Mouse (Mus musculus) stomach, postnatal 0 days (tissue): ENCODE measurements at regions not wholly inside any gene's neighbourhood (a gene's known extent, or its start where the extent isn't known, plus 50 kb on each side); places are given as distances from the start of the nearest gene placed in this dataset.

Experiments
- ATAC-seq: fragments of 200-750 bp; cut with Nextera tagmentation; 2 replicates; pipeline ENCODE4 v1.8.0; 2017; ENCODE audit not compliant: low FRiP score, low TSS enrichment
- DNase-seq: peaks from one replicate; pipeline ENCODE4 v3.0.0-alpha.2; 2016; ENCODE audit warnings: low spot score
- H3K27ac ChIP-seq: fragments of 300-500 bp; sonication (generic); replicated peaks from 2 replicates; pipeline ENCODE4 v1.5.1; 2014; ENCODE audit warnings: mild to moderate bottlenecking, control low read depth
- H3K27me3 ChIP-seq: fragments of 300-500 bp; sonication (generic); 2 replicates; pipeline ENCODE4 v1.6.1; 2014; ENCODE audit warnings: low read length; ENCODE audit not compliant: control insufficient read depth, insufficient read depth
- H3K36me3 ChIP-seq: fragments of 300-500 bp; sonication (generic); 2 replicates; pipeline ENCODE4 v1.6.1; 2014; ENCODE audit warnings: low read length, mixed read lengths; ENCODE audit not compliant: control insufficient read depth, insufficient read depth
- H3K4me1 ChIP-seq: fragments of 300-500 bp; sonication (generic); replicated peaks from 2 replicates; pipeline ENCODE4 v1.6.1; 2014; ENCODE audit warnings: antibody characterized with exemption; ENCODE audit not compliant: control insufficient read depth, insufficient read depth
- H3K4me2 ChIP-seq: fragments of 300-500 bp; sonication (generic); replicated peaks from 2 replicates; pipeline ENCODE4 v1.6.1; 2014; ENCODE audit warnings: low read depth, mild to moderate bottlenecking, control low read depth, moderate library complexity
- H3K4me3 ChIP-seq: fragments of 300-500 bp; sonication (generic); 2 replicates; pipeline ENCODE4 v1.5.1; 2014; ENCODE audit warnings: low read depth, low read length, control low read depth
- H3K9ac ChIP-seq: fragments of 300-500 bp; sonication (generic); 2 replicates; pipeline ENCODE4 v1.6.1; 2014; ENCODE audit warnings: mild to moderate bottlenecking, low read length, control low read depth, mixed read lengths
- H3K9me3 ChIP-seq: fragments of 300-500 bp; sonication (generic); 2 replicates; pipeline ENCODE4 v1.6.1; 2016; ENCODE audit warnings: low read length; ENCODE audit not compliant: control insufficient read depth
- CTCF ChIP-seq: IDR thresholded peaks from 2 replicates; pipeline ENCODE4 v1.5.1; 2016; ENCODE audit warnings: antibody characterized with exemption, low read depth, mild to moderate bottlenecking, moderate library complexity
- EP300 ChIP-seq: optimal IDR thresholded peaks from 2 replicates; pipeline ENCODE3; 2016; ENCODE audit warnings: antibody characterized with exemption
- WGBS: fragments of 180-500 bp; shearing (Covaris S2); extraction: QIAGEN DNeasy Blood & Tissue Kit; methylation state at CpG from one replicate; pipeline ENCODE4 v1.1.7; 2014; 5-methylcytosine and 5-hydroxymethylcytosine counted together

GRCm38 (mm10) chr16:88375622-88376021 is 85.6 kb upstream of the Grik1 start:
- TF ChIP-seq EP300 (no peak), CTCF (no peak)
- no peaks in the 10 kb centered on the region for H3K9me3 ChIP-seq
- no peak overlapping the region for H3K27ac ChIP-seq
- ATAC-seq (no peak), DNase-seq (no peak)
- H3K27me3 ChIP-seq, result no peaks in the 10 kb centered on the region
- no peaks in the 10 kb centered on the region for H3K4me1 ChIP-seq
- H3K9ac ChIP-seq, result no peak overlapping the region
- no peaks in the 10 kb centered on the region for H3K36me3 ChIP-seq
- WGBS, result 40% methylated on average over 5 of the region's 5 CpGs
- H3K4me2 ChIP-seq, result no peak overlapping the region
- H3K4me3 ChIP-seq, result no peak overlapping the region

DNA sequence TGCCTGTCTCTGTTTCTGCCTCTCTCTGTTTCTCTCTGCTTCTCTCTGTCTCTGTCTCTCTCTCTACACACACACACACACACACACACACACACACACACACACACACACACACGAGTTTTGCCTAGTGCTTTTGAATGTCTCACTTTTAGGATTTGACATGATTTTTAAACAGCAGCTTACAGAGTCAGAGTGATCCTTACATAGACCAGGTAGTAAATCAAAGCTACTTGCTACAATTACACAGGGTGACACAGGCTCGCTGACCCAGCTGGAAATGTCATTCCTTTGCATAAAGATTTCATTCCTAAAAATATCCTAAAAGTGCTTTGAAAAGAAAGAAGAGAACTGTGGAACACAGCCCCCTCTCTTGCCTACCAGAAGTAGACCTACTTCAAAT is 84.5 kb upstream of the Grik1 start:
- 21% methylated on average over 2 of the region's 2 CpGs for WGBS
- DNase-seq (no peak), ATAC-seq (no peak)
- no peak overlapping the region for H3K27ac ChIP-seq
- no peak overlapping the region for H3K9ac ChIP-seq
- H3K27me3 ChIP-seq, result no peaks in the 10 kb centered on the region
- no peak overlapping the region for H3K4me3 ChIP-seq
- no peak for TF ChIP-seq CTCF
- no peak for TF ChIP-seq EP300
- no peaks in the 10 kb centered on the region for H3K9me3 ChIP-seq
- no peak overlapping the region for H3K4me2 ChIP-seq
- H3K4me1 ChIP-seq, result no peaks in the 10 kb centered on the region
- H3K36me3 ChIP-seq, result no peaks in the 10 kb centered on the region

GRCm38 (mm10) chr16:88372034-88372433 is 82.0 kb upstream of the Grik1 start:
- peak; percentile 76 for ATAC-seq
- no peaks in the 10 kb centered on the region for H3K27me3 ChIP-seq
- H3K9me3 ChIP-seq, result no peaks in the 10 kb centered on the region
- TF ChIP-seq EP300 (no peak), CTCF (peak; percentile 99)
- H3K4me2 ChIP-seq, result no peak overlapping the region
- no peaks in the 10 kb centered on the region for H3K36me3 ChIP-seq
- DNase-seq, result peak; percentile 17
- 41% methylated on average over 7 of the region's 7 CpGs for WGBS
- H3K4me3 ChIP-seq, result no peak overlapping the region
- H3K4me1 ChIP-seq, result no peaks in the 10 kb centered on the region
- H3K9ac ChIP-seq, result no peak overlapping the region
- no peak overlapping the region for H3K27ac ChIP-seq

DNA sequence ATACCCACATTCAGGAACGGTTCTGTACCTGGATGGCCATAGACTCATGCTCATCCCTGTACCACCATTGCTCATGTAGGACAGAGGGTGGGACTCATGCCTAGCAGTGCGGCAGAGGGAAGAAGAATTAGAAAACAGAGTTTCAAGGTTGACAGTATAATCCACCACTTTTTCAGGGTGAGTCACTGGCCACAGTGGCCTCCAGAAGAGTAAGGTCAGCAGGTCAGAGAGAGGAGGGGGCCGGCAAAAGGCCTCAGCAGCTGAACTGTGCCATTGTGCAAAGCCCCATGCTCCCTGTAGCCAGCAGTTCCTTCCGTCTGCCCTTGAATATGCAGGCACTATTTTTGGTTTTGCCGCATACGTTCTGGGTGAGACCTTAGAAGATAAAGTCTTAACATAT is 78.1 kb upstream of the Grik1 start:
- DNase-seq (no peak), ATAC-seq (no peak)
- WGBS, result 59% methylated on average over 6 of the region's 6 CpGs
- Histone ChIP-seq H3K27me3 (no peaks in the 10 kb centered on the region), H3K9ac (no peak overlapping the region), H3K4me3 (no peak overlapping the region), H3K4me2 (no peak overlapping the region), H3K4me1 (no peaks in the 10 kb centered on the region), H3K27ac (no peak overlapping the region), H3K9me3 (no peaks in the 10 kb centered on the region), H3K36me3 (no peaks in the 10 kb centered on the region)
- TF ChIP-seq EP300 (no peak), CTCF (no peak)

GRCm38 (mm10) chr16:88367162-88367561 is 77.1 kb upstream of the Grik1 start:
- Histone ChIP-seq H3K4me3 (no peak overlapping the region), H3K9ac (no peak overlapping the region), H3K4me1 (no peaks in the 10 kb centered on the region), H3K36me3 (no peaks in the 10 kb centered on the region), H3K27me3 (no peaks in the 10 kb centered on the region), H3K27ac (no peak overlapping the region), H3K9me3 (no peaks in the 10 kb centered on the region), H3K4me2 (no peak overlapping the region)
- ATAC-seq, result no peak
- WGBS, result 81% methylated on average over 1 of the region's 1 CpGs
- TF ChIP-seq EP300 (no peak), CTCF (no peak)
- no peak for DNase-seq

DNA sequence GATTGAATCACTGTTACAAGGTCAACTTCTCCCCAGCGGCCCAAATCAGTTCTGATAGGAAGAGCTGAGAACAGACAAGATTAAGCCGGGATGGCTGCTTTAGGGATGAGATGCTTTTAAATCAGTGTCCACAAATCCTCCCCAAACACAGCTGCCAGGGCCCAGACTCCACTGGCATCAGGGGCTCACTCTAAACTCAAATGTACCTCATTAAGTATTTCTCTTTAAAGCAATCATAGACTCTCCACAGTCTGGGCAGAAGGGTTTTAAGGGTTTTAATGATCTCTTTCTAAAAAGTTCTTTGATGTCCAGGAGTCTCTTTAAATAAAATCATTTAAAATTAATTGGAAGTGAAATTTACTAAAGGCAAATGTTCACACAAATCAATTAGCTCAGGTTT is 70.0 kb upstream of the Grik1 start:
- H3K4me2 ChIP-seq, result no peak overlapping the region
- H3K4me3 ChIP-seq, result no peak overlapping the region
- 49% methylated on average over 2 of the region's 2 CpGs for WGBS
- DNase-seq (no peak), ATAC-seq (no peak)
- H3K27me3 ChIP-seq, result no peaks in the 10 kb centered on the region
- H3K27ac ChIP-seq, result no peak overlapping the region
- H3K9me3 ChIP-seq, result no peaks in the 10 kb centered on the region
- no peak for TF ChIP-seq CTCF
- TF ChIP-seq EP300, result no peak
- no peaks in the 10 kb centered on the region for H3K4me1 ChIP-seq
- no peak overlapping the region for H3K9ac ChIP-seq
- H3K36me3 ChIP-seq, result no peaks in the 10 kb centered on the region
